Mouse (Mus musculus): ENCODE measurements around the gene Mrpl45.

- TF ChIP-seq POLR2A (IDR thresholded peaks at IDR 0.05; ENCODE audit: borderline replicate concordance, low read depth, low read length) = no peak
- no peak for TF ChIP-seq CTCF (IDR thresholded peaks at IDR 0.05; ENCODE audit: low read depth, low read length)
Measured at GRCm38 (mm10) chr11:97354646-97355045, 39.1 kb downstream of the Mrpl45 start.
